ENCODE assay signal across 9 mouse cellular contexts in the genomic region with DNA sequence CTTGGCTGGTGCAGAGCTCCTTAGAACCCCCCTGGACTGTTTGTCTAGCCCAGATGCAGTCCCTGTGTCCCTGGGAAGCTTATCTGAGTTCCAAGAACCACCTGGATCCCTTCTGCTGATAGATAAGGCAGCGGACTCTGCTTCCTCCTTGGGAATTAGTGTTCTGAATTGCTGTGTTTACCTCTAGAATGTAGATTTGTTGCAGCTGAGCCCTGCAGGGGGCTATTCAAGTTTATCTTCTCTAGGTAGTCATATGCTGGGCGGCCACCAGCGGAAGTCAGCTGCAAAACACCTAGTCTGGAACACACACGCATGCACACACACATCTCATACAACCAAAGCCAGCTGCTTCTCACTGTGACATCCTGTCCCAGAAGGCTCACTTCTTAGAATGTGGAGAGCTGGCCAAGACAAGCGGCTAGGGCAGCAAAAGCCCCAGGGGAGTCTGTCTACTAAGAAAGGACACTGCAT. TPM values are rescaled to one million over a fixed set of nuclear protein-coding genes. Genes with fewer than 3 reads are reported as not detected.
DNase-seq lines count a peak whose midpoint lies in the region; ATAC-seq lines count a peak whose summit lies in the region.
"Had no signal": no experiment of that assay in that cellular context is flagged by ENCODE, and none has a peak within 500 bp of the region (broad histone marks: within the 10 kb centered on the region; RNA-seq: fewer than 3 reads in every experiment).

No protein-coding gene starts in this region.

- H3K9me3 ChIP-seq in heart, embryonic 10.5 days, result no peaks in the 10 kb centered on the region
- no peaks in the 10 kb centered on the region for H3K9me3 ChIP-seq in embryonic facial prominence, embryonic 14.5 days (ENCODE audit: control insufficient read depth, low read length)
- no peaks in the 10 kb centered on the region for H3K9me3 ChIP-seq in liver, embryonic 12.5 days (replicated peaks)
- H3K9me3 ChIP-seq in stomach, embryonic 15.5 days, result no peaks in the 10 kb centered on the region
- H3K9me3 ChIP-seq in hindbrain, embryonic 13.5 days, result no peaks in the 10 kb centered on the region

- H3K9ac ChIP-seq in embryonic facial prominence, embryonic 14.5 days (ENCODE audit: low read depth, low read length), result no peak overlapping the region
- peak overlapping the region; percentile 23; the same call in 1 of the 2 replicates for H3K9ac ChIP-seq in liver, embryonic 12.5 days
- no peak overlapping the region for H3K9ac ChIP-seq in stomach, embryonic 15.5 days
- no peak overlapping the region for H3K9ac ChIP-seq in hindbrain, embryonic 13.5 days

- H3K4me1 ChIP-seq in heart, embryonic 10.5 days, result peaks cover 24% of the 10 kb centered on the region; the same call in 1 of the 2 replicates
- peaks cover 41% of the 10 kb centered on the region for H3K4me1 ChIP-seq in embryonic facial prominence, embryonic 14.5 days (ENCODE audit: control insufficient read depth, insufficient read depth, low read length)
- peaks cover 96% of the 10 kb centered on the region for H3K4me1 ChIP-seq in liver, embryonic 12.5 days
- H3K4me1 ChIP-seq in stomach, embryonic 15.5 days, result peaks cover 34% of the 10 kb centered on the region
- 0 out of 2 replicates have a peak, but pooled peaks cover 3% of the 10 kb centered on the region for H3K4me1 ChIP-seq in hindbrain, embryonic 13.5 days (replicated peaks)

- peak; percentile 53 to 71 for DNase-seq in heart, adult 9 months (ENCODE audit: low spot score in 2 of 2)
- no peak for DNase-seq in heart, embryonic 10.5 days (ENCODE audit: low spot score)
- no peak for DNase-seq in embryonic facial prominence, embryonic 14.5 days (ENCODE audit: low spot score)
- no peak for DNase-seq in urinary bladder, postnatal 25 days (ENCODE audit: low spot score)
- DNase-seq in layer of hippocampus, postnatal 10 days (ENCODE audit: low spot score in 2 of 2), result no peak
- DNase-seq: right cerebral cortex, postnatal 25 days had no signal

- ATAC-seq in embryonic facial prominence, embryonic 14.5 days (ENCODE audit: low read depth), result no peak
- ATAC-seq in liver, embryonic 12.5 days, result peak; percentile 44
- ATAC-seq in stomach, embryonic 15.5 days (ENCODE audit: insufficient read depth, low FRiP score, low read depth), result no peak
- no peak for ATAC-seq in hindbrain, embryonic 13.5 days (ENCODE audit: low FRiP score)

- H3K27me3 ChIP-seq in heart, embryonic 10.5 days (ENCODE audit: insufficient read depth, poor library complexity, severe bottlenecking), result peaks cover 3% of the 10 kb centered on the region; the same call in 1 of the 2 replicates
- H3K27me3 ChIP-seq in embryonic facial prominence, embryonic 14.5 days (replicated peaks; ENCODE audit: control insufficient read depth, insufficient read depth, low read length), result no peaks in the 10 kb centered on the region
- H3K27me3 ChIP-seq in liver, embryonic 12.5 days (replicated peaks), result no peaks in the 10 kb centered on the region
- H3K27me3 ChIP-seq in stomach, embryonic 15.5 days (replicated peaks), result no peaks in the 10 kb centered on the region
- no peaks in the 10 kb centered on the region for H3K27me3 ChIP-seq in hindbrain, embryonic 13.5 days

- WGBS in heart, embryonic 10.5 days, result 42% methylated on average over 5 of the region's 5 CpGs
- WGBS in embryonic facial prominence, embryonic 14.5 days, result 64% methylated on average over 5 of the region's 5 CpGs
- WGBS in liver, embryonic 12.5 days (ENCODE audit: insufficient replicate concordance), result 26% methylated on average over 5 of the region's 5 CpGs
- WGBS in stomach, embryonic 15.5 days, result 66% methylated on average over 5 of the region's 5 CpGs
- WGBS in hindbrain, embryonic 13.5 days, result 77% methylated on average over 5 of the region's 5 CpGs

- H3K4me2 ChIP-seq in embryonic facial prominence, embryonic 14.5 days (ENCODE audit: low read depth, low read length), result no peak overlapping the region
- peak overlapping the region; percentile 30 for H3K4me2 ChIP-seq in liver, embryonic 12.5 days
- no peak overlapping the region for H3K4me2 ChIP-seq in stomach, embryonic 15.5 days
- no peak overlapping the region for H3K4me2 ChIP-seq in hindbrain, embryonic 13.5 days

- H3K4me3 ChIP-seq in heart, embryonic 10.5 days, result no peak overlapping the region
- H3K4me3 ChIP-seq in embryonic facial prominence, embryonic 14.5 days (ENCODE audit: low read depth, low read length), result no peak overlapping the region
- H3K4me3 ChIP-seq in liver, embryonic 12.5 days, result no peak overlapping the region
- H3K4me3 ChIP-seq in stomach, embryonic 15.5 days (replicated peaks), result no peak overlapping the region
- H3K4me3 ChIP-seq in hindbrain, embryonic 13.5 days, result no peak overlapping the region

- H3K36me3 ChIP-seq in heart, embryonic 10.5 days, result no peaks in the 10 kb centered on the region
- no peaks in the 10 kb centered on the region for H3K36me3 ChIP-seq in embryonic facial prominence, embryonic 14.5 days (ENCODE audit: control insufficient read depth, insufficient read depth, low read length)
- H3K36me3 ChIP-seq in liver, embryonic 12.5 days, result no peaks in the 10 kb centered on the region
- no peaks in the 10 kb centered on the region for H3K36me3 ChIP-seq in stomach, embryonic 15.5 days
- no peaks in the 10 kb centered on the region for H3K36me3 ChIP-seq in hindbrain, embryonic 13.5 days

- H3K27ac ChIP-seq in heart, embryonic 10.5 days, result no peak overlapping the region
- peak overlapping the region; percentile 88; the same call in 1 of the 2 replicates for H3K27ac ChIP-seq in embryonic facial prominence, embryonic 14.5 days (replicated peaks; ENCODE audit: low read depth, low read length)
- H3K27ac ChIP-seq in liver, embryonic 12.5 days, result peak overlapping the region; percentile 79
- H3K27ac ChIP-seq in stomach, embryonic 15.5 days, result peak overlapping the region; percentile 87; the same call in 1 of the 2 replicates
- H3K27ac ChIP-seq in hindbrain, embryonic 13.5 days, result no peak overlapping the region

RNA-seq across cellular contexts. Expression of gene Pdcd4, which starts 1.2 kb away (rescaled TPM):
- 31.4 and 35.0 TPM in 2 replicates for polyA plus RNA-seq in heart, embryonic 10.5 days (2016; fragmentation: Nextera tagmentation; extraction: Ambion mirVana)
- 80.5 and 87.2 TPM in 2 replicates for polyA plus RNA-seq in embryonic facial prominence, embryonic 14.5 days (2014; fragmentation: Nextera tagmentation; extraction: Ambion mirVana)
- polyA plus RNA-seq in liver, embryonic 12.5 days (2016; fragmentation: Nextera tagmentation; extraction: Ambion mirVana), result 24.2 and 24.4 TPM in 2 replicates
- 78.6 and 86.9 TPM in 2 replicates for polyA plus RNA-seq in stomach, embryonic 15.5 days (2015; fragmentation: Nextera tagmentation; extraction: Ambion mirVana)
- 75.4 and 82.8 TPM in 2 replicates for polyA plus RNA-seq in hindbrain, embryonic 13.5 days (2015; fragmentation: Nextera tagmentation; extraction: Ambion mirVana)
- total RNA-seq in layer of hippocampus, postnatal 10 days (2021), result 100 to 1,000 TPM; 110 to 118 TPM

RNA-seq across cellular contexts. Expression of gene Shoc2, which starts 53.3 kb away (rescaled TPM):
- polyA plus RNA-seq in heart, embryonic 10.5 days (2016; fragmentation: Nextera tagmentation; extraction: Ambion mirVana), result 51.0 and 54.7 TPM in 2 replicates
- 48.1 and 50.5 TPM in 2 replicates for polyA plus RNA-seq in embryonic facial prominence, embryonic 14.5 days (2014; fragmentation: Nextera tagmentation; extraction: Ambion mirVana)
- 26.4 and 27.1 TPM in 2 replicates for polyA plus RNA-seq in liver, embryonic 12.5 days (2016; fragmentation: Nextera tagmentation; extraction: Ambion mirVana)
- 42.8 and 48.4 TPM in 2 replicates for polyA plus RNA-seq in stomach, embryonic 15.5 days (2015; fragmentation: Nextera tagmentation; extraction: Ambion mirVana)
- 66.3 and 70.3 TPM in 2 replicates for polyA plus RNA-seq in hindbrain, embryonic 13.5 days (2015; fragmentation: Nextera tagmentation; extraction: Ambion mirVana)
- total RNA-seq in layer of hippocampus, postnatal 10 days (2021), result 10 to 100 TPM; 50.3 to 56.3 TPM

RNA-seq across cellular contexts. Expression of gene Bbip1, which starts 53.6 kb away (rescaled TPM):
- polyA plus RNA-seq in heart, embryonic 10.5 days (2016; fragmentation: Nextera tagmentation; extraction: Ambion mirVana), result 63.5 and 69.3 TPM in 2 replicates
- polyA plus RNA-seq in embryonic facial prominence, embryonic 14.5 days (2014; fragmentation: Nextera tagmentation; extraction: Ambion mirVana), result 90.6 and 93.6 TPM in 2 replicates
- 64.0 and 65.8 TPM in 2 replicates for polyA plus RNA-seq in liver, embryonic 12.5 days (2016; fragmentation: Nextera tagmentation; extraction: Ambion mirVana)
- polyA plus RNA-seq in stomach, embryonic 15.5 days (2015; fragmentation: Nextera tagmentation; extraction: Ambion mirVana), result 75.0 and 81.9 TPM in 2 replicates
- polyA plus RNA-seq in hindbrain, embryonic 13.5 days (2015; fragmentation: Nextera tagmentation; extraction: Ambion mirVana), result 126 and 139 TPM in 2 replicates
- 10 to 100 TPM; 91.9 to 92.8 TPM for total RNA-seq in layer of hippocampus, postnatal 10 days (2021)

Comparison
In these comparisons a context has a peak if more than half of its experiments do, and no peak if none do; other contexts are left out.
1. DNase-seq: peak in heart, adult 9 months (2 of 2); none in heart, embryonic 10.5 days (single experiment), embryonic facial prominence, embryonic 14.5 days (single experiment), urinary bladder, postnatal 25 days (single experiment) and layer of hippocampus, postnatal 10 days (0 of 2).
2. H3K27ac ChIP-seq: peak in embryonic facial prominence, embryonic 14.5 days (single experiment), liver, embryonic 12.5 days (single experiment) and stomach, embryonic 15.5 days (single experiment); none in heart, embryonic 10.5 days (single experiment) and hindbrain, embryonic 13.5 days (single experiment).